Mouse (Mus musculus): Measurements from ENCODE around the gene Zfp655. TPM values are rescaled to one million over a fixed set of nuclear protein-coding genes. Genes with fewer than 3 reads are reported as not detected.

Gene Zfp655
- polyA plus RNA-seq, 1 experiment from 2014 or later: 26.0 TPM

DNA sequence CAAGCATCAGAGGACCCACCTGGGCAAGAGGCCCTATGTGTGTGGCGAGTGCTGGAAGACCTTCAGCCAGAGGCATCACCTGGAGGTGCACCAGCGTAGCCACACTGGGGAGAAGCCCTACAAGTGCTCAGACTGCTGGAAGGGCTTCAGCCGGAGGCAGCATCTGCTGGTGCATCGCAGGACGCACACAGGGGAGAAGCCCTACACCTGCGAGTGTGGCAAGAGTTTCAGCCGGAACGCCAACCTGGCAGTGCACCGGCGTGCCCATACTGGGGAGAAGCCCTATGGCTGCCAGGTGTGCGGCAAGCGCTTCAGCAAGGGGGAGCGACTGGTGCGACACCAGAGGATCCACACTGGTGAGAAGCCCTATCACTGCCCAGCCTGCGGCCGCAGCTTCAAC is 59.2 kb downstream of the Zfp655 start:
- H3K9ac ChIP-seq: no peak overlapping the region
- no peak overlapping the region for H3K4me2 ChIP-seq
- H3K4me3 ChIP-seq: no peak overlapping the region
- H3K4me1 ChIP-seq: no peaks in the 10 kb centered on the region
- ATAC-seq (ENCODE audit: extremely low read depth, insufficient number of reproducible peaks, low FRiP score, low TSS enrichment): no peak
- 95% methylated on average over 16 of the region's 16 CpGs for WGBS
- no peaks in the 10 kb centered on the region for H3K27me3 ChIP-seq (replicated peaks)
- no peaks in the 10 kb centered on the region for H3K9me3 ChIP-seq
- no peak overlapping the region for H3K27ac ChIP-seq (replicated peaks)
- H3K36me3 ChIP-seq: peaks cover 94% of the 10 kb centered on the region

DNA sequence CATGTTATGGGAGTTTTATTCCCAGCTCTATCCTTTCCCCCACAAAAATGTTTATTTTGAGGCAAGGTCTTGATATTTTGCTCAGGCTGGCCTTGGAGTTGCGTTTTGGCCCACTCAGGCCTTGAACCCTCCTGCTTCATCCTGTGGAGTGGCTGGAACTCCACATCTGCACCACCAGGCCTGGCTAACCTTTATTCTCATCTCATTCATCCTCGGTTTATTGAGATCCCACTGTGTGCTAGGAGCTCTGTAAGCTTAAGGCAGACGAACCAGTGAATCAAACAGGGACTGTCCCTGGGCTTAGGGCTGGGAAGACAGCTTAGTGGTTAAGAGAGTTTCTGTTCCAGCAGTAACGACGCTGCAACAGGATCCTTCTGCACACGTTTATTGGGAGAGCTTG is 60.9 kb downstream of the Zfp655 start:
- Histone ChIP-seq H3K4me2 (no peak overlapping the region), H3K9ac (no peak overlapping the region), H3K4me3 (no peak overlapping the region), H3K27me3 (replicated peaks) (no peaks in the 10 kb centered on the region), H3K36me3 (peaks cover 78% of the 10 kb centered on the region), H3K9me3 (no peaks in the 10 kb centered on the region), H3K4me1 (no peaks in the 10 kb centered on the region), H3K27ac (replicated peaks) (no peak overlapping the region)
- no peak for ATAC-seq (ENCODE audit: extremely low read depth, insufficient number of reproducible peaks, low FRiP score, low TSS enrichment)
- WGBS: 94% methylated on average over 6 of the region's 6 CpGs

Other genes with a start within 250 kb of the Zfp655 start
- not detected in 2 replicates for gene Gm4871, start 199.0 kb upstream of the Zfp655 start, polyA plus RNA-seq (2015; fragmentation: Nextera tagmentation; extraction: Ambion mirVana)
- not detected in 2 replicates for gene 1700018F24Rik, start 188.7 kb upstream of the Zfp655 start, polyA plus RNA-seq (2015; fragmentation: Nextera tagmentation; extraction: Ambion mirVana)
- 92.3 and 99.2 TPM in 2 replicates for gene Arpc1a, start 147.9 kb upstream of the Zfp655 start, polyA plus RNA-seq (2015; fragmentation: Nextera tagmentation; extraction: Ambion mirVana)
- not detected in 2 replicates for gene Kpna7, start 147.7 kb upstream of the Zfp655 start, polyA plus RNA-seq (2015; fragmentation: Nextera tagmentation; extraction: Ambion mirVana)
- gene Arpc1b, start 117.5 kb upstream of the Zfp655 start, polyA plus RNA-seq (2015; fragmentation: Nextera tagmentation; extraction: Ambion mirVana): 221 and 234 TPM in 2 replicates
- gene Pdap1, start 91.5 kb upstream of the Zfp655 start, polyA plus RNA-seq (2015; fragmentation: Nextera tagmentation; extraction: Ambion mirVana): 62.4 and 62.6 TPM in 2 replicates
- gene Bud31, start 91.4 kb upstream of the Zfp655 start, polyA plus RNA-seq (2015; fragmentation: Nextera tagmentation; extraction: Ambion mirVana): 135 and 150 TPM in 2 replicates
- gene Ptcd1, start 64.6 kb upstream of the Zfp655 start, polyA plus RNA-seq (2015; fragmentation: Nextera tagmentation; extraction: Ambion mirVana): 11.6 and 11.8 TPM in 2 replicates
- gene Cpsf4, start 64.5 kb upstream of the Zfp655 start, polyA plus RNA-seq (2015; fragmentation: Nextera tagmentation; extraction: Ambion mirVana): 27.4 and 28.8 TPM in 2 replicates
- 1,195 and 1,380 TPM in 2 replicates for gene Atp5j2, start 39.7 kb upstream of the Zfp655 start, polyA plus RNA-seq (2015; fragmentation: Nextera tagmentation; extraction: Ambion mirVana)
- gene Zkscan14, start 29.8 kb upstream of the Zfp655 start, polyA plus RNA-seq (2015; fragmentation: Nextera tagmentation; extraction: Ambion mirVana): 6.8 and 6.9 TPM in 2 replicates
- 9.5 and 10.9 TPM in 2 replicates for gene Zkscan5, start 27.2 kb upstream of the Zfp655 start, polyA plus RNA-seq (2015; fragmentation: Nextera tagmentation; extraction: Ambion mirVana)
- gene Zscan25, start 48.8 kb downstream of the Zfp655 start, polyA plus RNA-seq (2015; fragmentation: Nextera tagmentation; extraction: Ambion mirVana): 0.32 and 0.48 TPM in 2 replicates
- gene Cyp3a57, start 113.6 kb downstream of the Zfp655 start, polyA plus RNA-seq (2015; fragmentation: Nextera tagmentation; extraction: Ambion mirVana): not detected in 2 replicates
- gene Cyp3a16, start 238.0 kb downstream of the Zfp655 start, polyA plus RNA-seq (2015; fragmentation: Nextera tagmentation; extraction: Ambion mirVana): not detected in 2 replicates